Mouse (Mus musculus) limb, embryonic 11.5 days (tissue): ENCODE measurements around the gene Dlx3. TPM values are rescaled to one million over a fixed set of nuclear protein-coding genes. Genes with fewer than 3 reads are reported as not detected.
A peak's percentile ranks its signal among the peaks of the same experiment; 100 is the strongest.

ENCODE experiments used
- ATAC-seq: fragments of 200-750 bp; cut with Nextera tagmentation; 2 replicates; pipeline ENCODE4 v1.8.0; 2017; ENCODE audit warnings: low read depth; ENCODE audit not compliant: insufficient number of reproducible peaks, low FRiP score, low TSS enrichment
- DNase-seq: peaks from one replicate; pipeline ENCODE4 v3.0.0-alpha.2; 2015; ENCODE audit warnings: low spot score
- H3K27ac ChIP-seq: fragments of 300-500 bp; sonication (generic); replicated peaks from 2 replicates; pipeline ENCODE4 v1.5.1; 2014; ENCODE audit warnings: low read depth, mild to moderate bottlenecking, low read length
- H3K27me3 ChIP-seq: fragments of 300-500 bp; sonication (generic); 2 replicates; pipeline ENCODE4 v1.6.1; 2014; ENCODE audit warnings: mild to moderate bottlenecking, low read length, mixed read lengths; ENCODE audit not compliant: control insufficient read depth, insufficient read depth
- H3K36me3 ChIP-seq: fragments of 300-500 bp; sonication (generic); 2 replicates; pipeline ENCODE4 v1.6.1; 2014; ENCODE audit warnings: mild to moderate bottlenecking, low read length, moderate library complexity, mixed read lengths; ENCODE audit not compliant: control insufficient read depth, insufficient read depth
- H3K4me1 ChIP-seq: fragments of 300-500 bp; sonication (generic); 2 replicates; pipeline ENCODE4 v1.6.1; 2014; ENCODE audit warnings: low read length, mixed read lengths; ENCODE audit not compliant: control insufficient read depth, insufficient read depth
- H3K4me2 ChIP-seq: fragments of 300-500 bp; sonication (generic); 2 replicates; pipeline ENCODE4 v1.6.1; 2014; ENCODE audit warnings: low read depth, mild to moderate bottlenecking, moderate library complexity; ENCODE audit not compliant: severe bottlenecking
- H3K4me3 ChIP-seq: fragments of 300-500 bp; sonication (generic); 2 replicates; pipeline ENCODE4 v1.5.1; 2014; ENCODE audit warnings: low read depth, low read length
- H3K9ac ChIP-seq: fragments of 300-500 bp; sonication (generic); 2 replicates; pipeline ENCODE4 v1.6.1; 2014; ENCODE audit warnings: mild to moderate bottlenecking, low read length
- H3K9me3 ChIP-seq: fragments of 300-500 bp; sonication (generic); 2 replicates; pipeline ENCODE4 v1.6.1; 2016; ENCODE audit warnings: low read length; ENCODE audit not compliant: control insufficient read depth
- WGBS: fragments of 180-500 bp; shearing (Covaris S2); extraction: QIAGEN DNeasy Blood & Tissue Kit; methylation state at CpG from one replicate; pipeline ENCODE4 v1.1.7; 2014; 5-methylcytosine and 5-hydroxymethylcytosine counted together
- polyA plus RNA-seq: library from polyadenylated mRNA; unstranded; fragments of >200 nt; fragmentation: Nextera tagmentation; extraction: Ambion mirVana; gene quantifications from 2 replicates; pipeline ENCODE4 v1.2.1, GENCODE M21; 2014

Gene Dlx3
- polyA plus RNA-seq, 1 experiment from 2014 or later, result 5.4 TPM

GRCm38 (mm10) chr11:95075197-95076040 lies 44.5 kb upstream of the Dlx3 start:
- Histone ChIP-seq H3K4me1 (peaks cover 10% of the 10 kb centered on the region; the same call in 1 of the 2 replicates), H3K27me3 (peaks cover 39% of the 10 kb centered on the region), H3K4me2 (peak overlapping the region; percentile 93), H3K9ac (peak overlapping the region; percentile 57), H3K27ac (no peak overlapping the region), H3K9me3 (no peaks in the 10 kb centered on the region), H3K36me3 (no peaks in the 10 kb centered on the region), H3K4me3 (peak overlapping the region; percentile 53)
- 9% methylated on average over 19 of the region's 19 CpGs for WGBS
- ATAC-seq (no peak), DNase-seq (no peak)

GRCm38 (mm10) chr11:95076041-95076535 lies 43.8 kb upstream of the Dlx3 start:
- Histone ChIP-seq H3K36me3 (no peaks in the 10 kb centered on the region), H3K27me3 (peaks cover 39% of the 10 kb centered on the region), H3K4me1 (peaks cover 10% of the 10 kb centered on the region; the same call in 1 of the 2 replicates), H3K4me2 (peak overlapping the region; percentile 93), H3K4me3 (peak overlapping the region; percentile 53), H3K9ac (peak overlapping the region; percentile 57), H3K9me3 (no peaks in the 10 kb centered on the region), H3K27ac (no peak overlapping the region)
- DNase-seq (no peak), ATAC-seq (no peak; the same call in 1 of the 2 replicates)
- under 1% methylated on average over 41 of the region's 42 CpGs for WGBS

GRCm38 (mm10) chr11:95076536-95077111 lies 43.3 kb upstream of the Dlx3 start, which contains the start of gene Itga3:
Gene Itga3, minus strand, starts transcription at chr11:95076801.
- WGBS, result under 1% methylated on average over 51 of the region's 51 CpGs
- Histone ChIP-seq H3K36me3 (no peaks in the 10 kb centered on the region), H3K9ac (peak within 1 kb of the TSS; percentile 57), H3K9me3 (no peaks in the 10 kb centered on the region), H3K27ac (no peak within 1 kb of the TSS), H3K4me3 (peak within 1 kb of the TSS; percentile 53), H3K27me3 (peaks cover 39% of the 10 kb centered on the region), H3K4me1 (peaks cover 10% of the 10 kb centered on the region; the same call in 1 of the 2 replicates), H3K4me2 (peak within 1 kb of the TSS; percentile 93)
- ATAC-seq (peak; percentile 65; the same call in 1 of the 2 replicates), DNase-seq (peak; percentile 75)

- 68% methylated on average over 7 of the region's 7 CpGs for WGBS
- H3K27me3 ChIP-seq, result peaks cover 39% of the 10 kb centered on the region
- H3K4me1 ChIP-seq, result peaks cover 10% of the 10 kb centered on the region; the same call in 1 of the 2 replicates
These were observed 42.0 kb upstream of the Dlx3 start for GRCm38 (mm10) chr11:95077956-95078355.

GRCm38 (mm10) chr11:95079256-95079875 lies 40.6 kb upstream of the Dlx3 start:
- no peaks in the 10 kb centered on the region for H3K9me3 ChIP-seq
- peaks cover 10% of the 10 kb centered on the region; the same call in 1 of the 2 replicates for H3K4me1 ChIP-seq
- DNase-seq, result no peak
- no peak overlapping the region for H3K9ac ChIP-seq
- H3K4me2 ChIP-seq, result no peak overlapping the region
- no peak overlapping the region for H3K4me3 ChIP-seq
- H3K27me3 ChIP-seq, result peaks cover 35% of the 10 kb centered on the region
- no peak overlapping the region for H3K27ac ChIP-seq
- no peaks in the 10 kb centered on the region for H3K36me3 ChIP-seq
- no peak for ATAC-seq
- 76% methylated on average over 6 of the region's 6 CpGs for WGBS

More at GRCm38 (mm10) chr11:95077956-95078355, 42.0 kb upstream of the Dlx3 start:
- H3K4me2 ChIP-seq, result no peak overlapping the region
- no peak overlapping the region for H3K9ac ChIP-seq
- DNase-seq, result no peak
- no peaks in the 10 kb centered on the region for H3K36me3 ChIP-seq
- no peak overlapping the region for H3K4me3 ChIP-seq
- H3K9me3 ChIP-seq, result no peaks in the 10 kb centered on the region
- ATAC-seq, result no peak
- H3K27ac ChIP-seq, result no peak overlapping the region

GRCm38 (mm10) chr11:95080783-95081182 lies 39.1 kb upstream of the Dlx3 start:
- DNase-seq (no peak), ATAC-seq (no peak)
- Histone ChIP-seq H3K4me2 (no peak overlapping the region), H3K27me3 (peaks cover 20% of the 10 kb centered on the region), H3K36me3 (no peaks in the 10 kb centered on the region), H3K9me3 (no peaks in the 10 kb centered on the region), H3K9ac (no peak overlapping the region), H3K4me1 (peaks cover 4% of the 10 kb centered on the region; the same call in 1 of the 2 replicates), H3K27ac (no peak overlapping the region), H3K4me3 (no peak overlapping the region)
- 87% methylated on average over 6 of the region's 6 CpGs for WGBS

- Histone ChIP-seq H3K36me3 (no peaks in the 10 kb centered on the region), H3K27me3 (peaks cover 1% of the 10 kb centered on the region; the same call in 1 of the 2 replicates), H3K4me3 (no peak overlapping the region), H3K9me3 (no peaks in the 10 kb centered on the region), H3K4me1 (no peaks in the 10 kb centered on the region), H3K9ac (no peak overlapping the region), H3K4me2 (no peak overlapping the region), H3K27ac (no peak overlapping the region)
- DNase-seq (no peak), ATAC-seq (no peak)
- 89% methylated on average over 7 of the region's 7 CpGs for WGBS
These were observed 37.0 kb upstream of the Dlx3 start for GRCm38 (mm10) chr11:95082896-95083295.

- DNase-seq (no peak), ATAC-seq (no peak)
- no peak overlapping the region for H3K4me3 ChIP-seq
- no peaks in the 10 kb centered on the region for H3K36me3 ChIP-seq
- 0 out of 2 replicates have a peak, but pooled peaks cover 3% of the 10 kb centered on the region for H3K4me1 ChIP-seq
- H3K27ac ChIP-seq, result no peak overlapping the region
- H3K4me2 ChIP-seq, result no peak overlapping the region
- no peaks in the 10 kb centered on the region for H3K9me3 ChIP-seq
- H3K27me3 ChIP-seq, result no peaks in the 10 kb centered on the region
- no peak overlapping the region for H3K9ac ChIP-seq
- 26% methylated on average over 4 of the region's 4 CpGs for WGBS
These were observed 35.7 kb upstream of the Dlx3 start for GRCm38 (mm10) chr11:95084175-95084574.
